In genomic region chr8:47600664-47601063, GRCm38 (mm10) we compare ENCODE assay signal across 19 mouse cellular contexts.
A peak's percentile ranks its signal among the peaks of the same experiment; 100 is the strongest.
DNase-seq lines count a peak whose midpoint lies in the region; ATAC-seq and TF ChIP-seq lines count a peak whose summit lies in the region.
"Had no signal": no experiment of that assay in that cellular context is flagged by ENCODE, and none has a peak within 500 bp of the region (broad histone marks: within the 10 kb centered on the region; RNA-seq: fewer than 3 reads in every experiment).

No protein-coding gene starts in this region.

- H3K9me3 ChIP-seq in kidney, embryonic 15.5 days (replicated peaks): no peaks in the 10 kb centered on the region
- no peaks in the 10 kb centered on the region for H3K9me3 ChIP-seq in kidney, postnatal 0 days (replicated peaks; ENCODE audit: low read length)
- H3K9me3 ChIP-seq: embryonic facial prominence, embryonic 13.5 days; forebrain, embryonic 10.5 days; heart, embryonic 13.5 days; hindbrain, embryonic 10.5 days; limb, embryonic 15.5 days had no signal

- 55% methylated on average over 8 of the region's 8 CpGs for WGBS in kidney, embryonic 15.5 days
- whole genome bisulfite sequencing in kidney, postnatal 0 days: 45% methylated on average over 8 of the region's 8 CpGs

- no peak overlapping the region for H3K9ac ChIP-seq in kidney, embryonic 15.5 days
- no peak overlapping the region for H3K9ac ChIP-seq in kidney, postnatal 0 days (ENCODE audit: low read depth, low read length)
- H3K9ac ChIP-seq: embryonic facial prominence, embryonic 13.5 days; heart, embryonic 13.5 days; limb, embryonic 15.5 days had no signal

- TF ChIP-seq CTCF in kidney, postnatal 0 days (IDR thresholded peaks at IDR 0.05; ENCODE audit: low read depth): no peak

- no peak overlapping the region for H3K4me3 ChIP-seq in kidney, embryonic 15.5 days (replicated peaks)
- H3K4me3 ChIP-seq in kidney, postnatal 0 days (replicated peaks; ENCODE audit: low read depth, low read length): no peak overlapping the region
- H3K4me3 ChIP-seq: embryonic facial prominence, embryonic 13.5 days; forebrain, embryonic 10.5 days; heart, embryonic 13.5 days; hindbrain, embryonic 10.5 days; layer of hippocampus, adult 2 months; left cerebral cortex, adult 2 months; limb, embryonic 15.5 days had no signal

- no peak overlapping the region for H3K27ac ChIP-seq in kidney, embryonic 15.5 days
- no peak overlapping the region for H3K27ac ChIP-seq in kidney, postnatal 0 days
- H3K27ac ChIP-seq: embryonic facial prominence, embryonic 13.5 days; forebrain, embryonic 10.5 days; heart, embryonic 13.5 days; hindbrain, embryonic 10.5 days; layer of hippocampus, adult 2 months; left cerebral cortex, adult 2 months; limb, embryonic 15.5 days; macrophage had no signal

- H3K4me2 ChIP-seq in kidney, embryonic 15.5 days: no peak overlapping the region
- no peak overlapping the region for H3K4me2 ChIP-seq in kidney, postnatal 0 days (ENCODE audit: low read length)
- H3K4me2 ChIP-seq: embryonic facial prominence, embryonic 13.5 days; heart, embryonic 13.5 days; limb, embryonic 15.5 days had no signal

- no peaks in the 10 kb centered on the region for H3K27me3 ChIP-seq in kidney, embryonic 15.5 days
- no peaks in the 10 kb centered on the region for H3K27me3 ChIP-seq in kidney, postnatal 0 days (ENCODE audit: insufficient read depth, low read length)
- H3K27me3 ChIP-seq: embryonic facial prominence, embryonic 13.5 days; heart, embryonic 13.5 days; limb, embryonic 15.5 days had no signal

- H3K4me1 ChIP-seq in kidney, embryonic 15.5 days: peaks cover 8% of the 10 kb centered on the region
- no peaks in the 10 kb centered on the region for H3K4me1 ChIP-seq in kidney, postnatal 0 days (replicated peaks; ENCODE audit: insufficient read depth, low read length)
- H3K4me1 ChIP-seq: forebrain, embryonic 10.5 days; hindbrain, embryonic 10.5 days; limb, embryonic 15.5 days had no signal

- no peaks in the 10 kb centered on the region for H3K36me3 ChIP-seq in kidney, embryonic 15.5 days
- H3K36me3 ChIP-seq in kidney, postnatal 0 days (ENCODE audit: insufficient read depth, low read length): no peaks in the 10 kb centered on the region
- H3K36me3 ChIP-seq: embryonic facial prominence, embryonic 13.5 days; forebrain, embryonic 10.5 days; heart, embryonic 13.5 days; hindbrain, embryonic 10.5 days; limb, embryonic 15.5 days had no signal

- no peak for ATAC-seq in kidney, embryonic 15.5 days (replicated peaks; ENCODE audit: low FRiP score)
- no peak for ATAC-seq in kidney, postnatal 0 days (replicated peaks; ENCODE audit: low FRiP score, low read depth)

- peak; percentile 19 for DNase-seq in kidney, adult 11 months
- peak; percentile 48 for DNase-seq in adipocyte (ENCODE audit: low spot score)
- DNase-seq in kidney, postnatal 0 days (ENCODE audit: low spot score): peak; percentile 8
- DNase-seq in lung, postnatal 14 days: peak; percentile 33
- DNase-seq in retina, embryonic 14.5 days (ENCODE audit: low spot score): no peak
- no peak for DNase-seq in heart, postnatal 4 days
- DNase-seq: cerebellum, adult 11-12 months; midbrain, embryonic 14.5 days; right cerebral cortex, postnatal 14 days; thymus, adult 18-20 months had no signal

Comparison
In these comparisons a context has a peak if more than half of its experiments do, and no peak if none do; other contexts are left out.
1. DNase-seq: peak in kidney, adult 11 months (single experiment), adipocyte (single experiment), kidney, postnatal 0 days (single experiment) and lung, postnatal 14 days (single experiment); none in retina, embryonic 14.5 days (single experiment) and heart, postnatal 4 days (single experiment).